Mouse (Mus musculus) lung, postnatal 14 days (tissue): ENCODE results near the gene Col27a1.

Experiments used
- DNase-seq: peaks from one replicate; pipeline ENCODE4 v3.0.0; 2021

The Col27a1 gene

GRCm38 (mm10) chr4:63266276-63266675 lies 52.5 kb downstream of the Col27a1 start:
- DNase-seq = no peak

GRCm38 (mm10) chr4:63267121-63267520 lies 53.3 kb downstream of the Col27a1 start:
- DNase-seq = no peak

GRCm38 (mm10) chr4:63267586-63267985 lies 53.8 kb downstream of the Col27a1 start:
- DNase-seq = no peak

GRCm38 (mm10) chr4:63268777-63269176 lies 55.0 kb downstream of the Col27a1 start:
- no peak for DNase-seq

GRCm38 (mm10) chr4:63274516-63274915 lies 60.7 kb downstream of the Col27a1 start:
- no peak for DNase-seq

GRCm38 (mm10) chr4:63275251-63275650 lies 61.4 kb downstream of the Col27a1 start:
- DNase-seq = peak; percentile 31

GRCm38 (mm10) chr4:63276571-63276970 lies 62.8 kb downstream of the Col27a1 start:
- no peak for DNase-seq

GRCm38 (mm10) chr4:63278821-63279220 lies 65.0 kb downstream of the Col27a1 start:
- DNase-seq = peak; percentile 27

GRCm38 (mm10) chr4:63281694-63282093 lies 67.9 kb downstream of the Col27a1 start:
- DNase-seq = peak; percentile 19

- DNase-seq = no peak
Measured at GRCm38 (mm10) chr4:63283319-63283718, 69.5 kb downstream of the Col27a1 start.

GRCm38 (mm10) chr4:63286034-63286433 lies 72.2 kb downstream of the Col27a1 start:
- no peak for DNase-seq

- DNase-seq = no peak
Measured at GRCm38 (mm10) chr4:63288497-63288896, 74.7 kb downstream of the Col27a1 start.

- peak; percentile 47 for DNase-seq
Measured at GRCm38 (mm10) chr4:63290081-63290480, 76.3 kb downstream of the Col27a1 start.

- DNase-seq = peak; percentile 79
Measured at GRCm38 (mm10) chr4:63291075-63291474, 77.3 kb downstream of the Col27a1 start.

GRCm38 (mm10) chr4:63291658-63292057 lies 77.9 kb downstream of the Col27a1 start:
- DNase-seq = no peak

GRCm38 (mm10) chr4:63295641-63296040 lies 81.8 kb downstream of the Col27a1 start:
- no peak for DNase-seq

GRCm38 (mm10) chr4:63296263-63296662 lies 82.5 kb downstream of the Col27a1 start:
- DNase-seq = no peak

GRCm38 (mm10) chr4:63296876-63297275 lies 83.1 kb downstream of the Col27a1 start:
- no peak for DNase-seq

- DNase-seq = no peak
Measured at GRCm38 (mm10) chr4:63298191-63298590, 84.4 kb downstream of the Col27a1 start.

GRCm38 (mm10) chr4:63302641-63303040 lies 88.8 kb downstream of the Col27a1 start:
- no peak for DNase-seq

- peak; percentile 95 for DNase-seq
Measured at GRCm38 (mm10) chr4:63307175-63308062, 93.6 kb downstream of the Col27a1 start.

GRCm38 (mm10) chr4:63308316-63308715 lies 94.5 kb downstream of the Col27a1 start:
- DNase-seq = no peak

- DNase-seq = peak; percentile 44
Measured at GRCm38 (mm10) chr4:63310247-63310855, 96.5 kb downstream of the Col27a1 start.

- no peak for DNase-seq
Measured at GRCm38 (mm10) chr4:63311426-63311825, 97.6 kb downstream of the Col27a1 start.
